Mouse (Mus musculus): ENCODE results near the gene Elp1. TPM values are rescaled to one million over a fixed set of nuclear protein-coding genes. Genes with fewer than 3 reads are reported as not detected.

Elp1 gene
- total and polyA plus RNA-seq, 2 experiments from 2014 or later = 15.0 to 25.5 TPM

- Histone ChIP-seq H3K27me3 (ENCODE audit: control insufficient read depth, insufficient read depth, low read length) (no peaks in the 10 kb centered on the region), H3K9me3 (replicated peaks; ENCODE audit: control insufficient read depth, low read length) (no peaks in the 10 kb centered on the region), H3K4me3 (ENCODE audit: low read depth, low read length) (no peak overlapping the region), H3K4me2 (ENCODE audit: low read depth, low read length) (no peak overlapping the region), H3K9ac (replicated peaks; ENCODE audit: low read depth, low read length) (no peak overlapping the region), H3K27ac (ENCODE audit: low read depth) (no peak overlapping the region), H3K36me3 (replicated peaks; ENCODE audit: control insufficient read depth, insufficient read depth, low read length) (peaks cover 53% of the 10 kb centered on the region), H3K4me1 (ENCODE audit: control insufficient read depth, insufficient read depth) (no peaks in the 10 kb centered on the region)
- no peak for TF ChIP-seq EP300 (IDR thresholded peaks at IDR 0.05; ENCODE audit: low read depth)
- no peak for TF ChIP-seq CTCF (IDR thresholded peaks at IDR 0.05; ENCODE audit: low read depth)
- 97% methylated on average over 9 of the region's 9 CpGs for WGBS
- DNase-seq (ENCODE audit: low spot score) (no peak), ATAC-seq (ENCODE audit: insufficient read depth, low read depth) (no peak)
Measured at GRCm38 (mm10) chr4:56747456-56747855, 54.7 kb downstream of the Elp1 start.

- Histone ChIP-seq H3K4me2 (ENCODE audit: low read depth, low read length) (no peak overlapping the region), H3K27me3 (ENCODE audit: control insufficient read depth, insufficient read depth, low read length) (no peaks in the 10 kb centered on the region), H3K36me3 (replicated peaks; ENCODE audit: control insufficient read depth, insufficient read depth, low read length) (peaks cover 44% of the 10 kb centered on the region), H3K4me1 (ENCODE audit: control insufficient read depth, insufficient read depth) (no peaks in the 10 kb centered on the region), H3K27ac (ENCODE audit: low read depth) (no peak overlapping the region), H3K9me3 (replicated peaks; ENCODE audit: control insufficient read depth, low read length) (no peaks in the 10 kb centered on the region), H3K9ac (replicated peaks; ENCODE audit: low read depth, low read length) (no peak overlapping the region), H3K4me3 (ENCODE audit: low read depth, low read length) (no peak overlapping the region)
- no peak for ATAC-seq (ENCODE audit: insufficient read depth, low read depth)
- WGBS = 87% methylated on average over 2 of the region's 2 CpGs
- no peak for DNase-seq (ENCODE audit: low spot score)
- TF ChIP-seq EP300 (IDR thresholded peaks at IDR 0.05; ENCODE audit: low read depth) = no peak
- TF ChIP-seq CTCF (IDR thresholded peaks at IDR 0.05; ENCODE audit: low read depth) = no peak
Measured at GRCm38 (mm10) chr4:56746345-56746744, 55.8 kb downstream of the Elp1 start.

- DNase-seq (ENCODE audit: low spot score) = no peak
- no peak within 1 kb of the TSS for H3K4me3 ChIP-seq (ENCODE audit: low read depth, low read length)
- peaks cover 18% of the 10 kb centered on the region for H3K36me3 ChIP-seq (replicated peaks; ENCODE audit: control insufficient read depth, insufficient read depth, low read length)
- 94% methylated on average over 21 of the region's 21 CpGs for WGBS
- H3K4me2 ChIP-seq (ENCODE audit: low read depth, low read length) = no peak within 1 kb of the TSS
- H3K9ac ChIP-seq (replicated peaks; ENCODE audit: low read depth, low read length) = no peak within 1 kb of the TSS
- H3K9me3 ChIP-seq (replicated peaks; ENCODE audit: control insufficient read depth, low read length) = no peaks in the 10 kb centered on the region
- H3K27ac ChIP-seq (ENCODE audit: low read depth) = no peak within 1 kb of the TSS
- H3K27me3 ChIP-seq (ENCODE audit: control insufficient read depth, insufficient read depth, low read length) = no peaks in the 10 kb centered on the region
- no peak for ATAC-seq (ENCODE audit: insufficient read depth, low read depth)
- TF ChIP-seq CTCF (IDR thresholded peaks at IDR 0.05; ENCODE audit: low read depth) (no peak), EP300 (IDR thresholded peaks at IDR 0.05; ENCODE audit: low read depth) (no peak)
- H3K4me1 ChIP-seq (ENCODE audit: control insufficient read depth, insufficient read depth) = no peaks in the 10 kb centered on the region
Measured at GRCm38 (mm10) chr4:56743363-56744195, 58.6 kb downstream of the Elp1 start, which contains the start of gene Actl7a. Actl7a (plus strand) TSS chr4:56743413.

GRCm38 (mm10) chr4:56742698-56743097, 59.4 kb downstream of the Elp1 start:
- H3K9me3 ChIP-seq (replicated peaks; ENCODE audit: control insufficient read depth, low read length) = no peaks in the 10 kb centered on the region
- no peaks in the 10 kb centered on the region for H3K4me1 ChIP-seq (ENCODE audit: control insufficient read depth, insufficient read depth)
- H3K4me3 ChIP-seq (ENCODE audit: low read depth, low read length) = no peak overlapping the region
- no peak overlapping the region for H3K9ac ChIP-seq (replicated peaks; ENCODE audit: low read depth, low read length)
- H3K4me2 ChIP-seq (ENCODE audit: low read depth, low read length) = no peak overlapping the region
- WGBS = 87% methylated on average over 4 of the region's 4 CpGs
- peaks cover 13% of the 10 kb centered on the region; the same call in 1 of the 2 replicates for H3K36me3 ChIP-seq (replicated peaks; ENCODE audit: control insufficient read depth, insufficient read depth, low read length)
- ATAC-seq (ENCODE audit: insufficient read depth, low read depth) (no peak), DNase-seq (ENCODE audit: low spot score) (no peak)
- H3K27me3 ChIP-seq (ENCODE audit: control insufficient read depth, insufficient read depth, low read length) = no peaks in the 10 kb centered on the region
- TF ChIP-seq EP300 (IDR thresholded peaks at IDR 0.05; ENCODE audit: low read depth) (no peak), CTCF (IDR thresholded peaks at IDR 0.05; ENCODE audit: low read depth) (no peak)
- no peak overlapping the region for H3K27ac ChIP-seq (ENCODE audit: low read depth)

GRCm38 (mm10) chr4:56741041-56741493, 61.1 kb downstream of the Elp1 start, which contains the start of gene Actl7b:
Actl7b (minus strand) TSS chr4:56741443.
- H3K4me1 ChIP-seq (ENCODE audit: control insufficient read depth, insufficient read depth) = no peaks in the 10 kb centered on the region
- WGBS = 95% methylated on average over 13 of the region's 13 CpGs
- no peak for TF ChIP-seq CTCF (IDR thresholded peaks at IDR 0.05; ENCODE audit: low read depth)
- no peak for TF ChIP-seq EP300 (IDR thresholded peaks at IDR 0.05; ENCODE audit: low read depth)
- H3K36me3 ChIP-seq (replicated peaks; ENCODE audit: control insufficient read depth, insufficient read depth, low read length) = peaks cover 4% of the 10 kb centered on the region; the same call in 1 of the 2 replicates
- no peak for DNase-seq (ENCODE audit: low spot score)
- H3K4me2 ChIP-seq (ENCODE audit: low read depth, low read length) = no peak within 1 kb of the TSS
- no peak within 1 kb of the TSS for H3K9ac ChIP-seq (replicated peaks; ENCODE audit: low read depth, low read length)
- H3K27ac ChIP-seq (ENCODE audit: low read depth) = no peak within 1 kb of the TSS
- no peak within 1 kb of the TSS for H3K4me3 ChIP-seq (ENCODE audit: low read depth, low read length)
- H3K27me3 ChIP-seq (ENCODE audit: control insufficient read depth, insufficient read depth, low read length) = no peaks in the 10 kb centered on the region
- H3K9me3 ChIP-seq (replicated peaks; ENCODE audit: control insufficient read depth, low read length) = no peaks in the 10 kb centered on the region
- no peak for ATAC-seq (ENCODE audit: insufficient read depth, low read depth)

All from heart, postnatal 0 days (tissue).